Mouse (Mus musculus) heart, embryonic 14.5 days (tissue): ENCODE data around the gene Car5a. TPM values are rescaled to one million over a fixed set of nuclear protein-coding genes. Genes with fewer than 3 reads are reported as not detected.

Experiments
- ATAC-seq: fragments of 200-750 bp; cut with Nextera tagmentation; 2 replicates; pipeline ENCODE4 v1.8.0; 2017; ENCODE audit warnings: low read depth, moderate TSS enrichment; ENCODE audit not compliant: insufficient number of reproducible peaks, insufficient read depth, low FRiP score
- H3K27ac ChIP-seq, 2 experiments: fragments of 200-500 bp in 1 of 2; fragments of 300-500 bp in 1 of 2; sonication (generic) in 1 of 2; replicated peaks in 1 of 2; 2 replicates each; pipeline ENCODE4 v1.5.1; 2012 to 2014; ENCODE audit warnings: low read depth in 2 of 2, low read length in 2 of 2, control low read depth in 1 of 2, mild to moderate bottlenecking in 1 of 2, mixed read lengths in 1 of 2; ENCODE audit not compliant: control insufficient read depth in 1 of 2, insufficient read depth in 1 of 2
- H3K27me3 ChIP-seq: fragments of 300-500 bp; sonication (generic); 2 replicates; pipeline ENCODE4 v1.6.1; 2014; ENCODE audit warnings: mild to moderate bottlenecking, low read length, control low read depth; ENCODE audit not compliant: control insufficient read depth, insufficient read depth
- H3K36me3 ChIP-seq: fragments of 300-500 bp; sonication (generic); 2 replicates; pipeline ENCODE4 v1.6.1; 2014; ENCODE audit warnings: mild to moderate bottlenecking, control low read depth, low read length, mixed read lengths; ENCODE audit not compliant: control insufficient read depth, insufficient read depth
- H3K4me1 ChIP-seq, 2 experiments: fragments of 200-500 bp in 1 of 2; fragments of 300-500 bp in 1 of 2; sonication (generic) in 1 of 2; 2 replicates each; pipeline ENCODE4 v1.6.1; 2012 to 2014; ENCODE audit warnings: low read length in 2 of 2, control low read depth in 1 of 2, mixed read lengths in 1 of 2; ENCODE audit not compliant: control insufficient read depth in 2 of 2, insufficient read depth in 2 of 2
- H3K4me2 ChIP-seq: fragments of 300-500 bp; sonication (generic); 2 replicates; pipeline ENCODE4 v1.6.1; 2014; ENCODE audit warnings: mild to moderate bottlenecking, low read length
- H3K4me3 ChIP-seq, 2 experiments: fragments of 200-500 bp in 1 of 2; fragments of 300-500 bp in 1 of 2; sonication (generic) in 1 of 2; 2 replicates each; pipeline ENCODE4 v1.5.1; 2012 to 2014; ENCODE audit warnings: low read length in 2 of 2, mild to moderate bottlenecking in 2 of 2, control low read depth in 1 of 2, low read depth in 1 of 2, moderate library complexity in 1 of 2; ENCODE audit not compliant: control insufficient read depth in 1 of 2, insufficient read depth in 1 of 2
- H3K9ac ChIP-seq: fragments of 300-500 bp; sonication (generic); 2 replicates; pipeline ENCODE4 v1.6.1; 2014; ENCODE audit warnings: mild to moderate bottlenecking, low read length
- H3K9me3 ChIP-seq: fragments of 300-500 bp; sonication (generic); 2 replicates; pipeline ENCODE4 v1.6.1; 2016; ENCODE audit warnings: low read length, control low read depth; ENCODE audit not compliant: control insufficient read depth
- WGBS: fragments of 180-500 bp; shearing (Covaris S2); extraction: QIAGEN DNeasy Blood & Tissue Kit; methylation state at CpG from one replicate; pipeline ENCODE4 v1.1.7; 2014; 5-methylcytosine and 5-hydroxymethylcytosine counted together
- polyA plus RNA-seq: library from polyadenylated mRNA; unstranded; fragments of >200 nt; fragmentation: Nextera tagmentation; extraction: Ambion mirVana; gene quantifications from 2 replicates; pipeline ENCODE4 v1.2.1, GENCODE M21; 2014

Gene Car5a
- polyA plus RNA-seq, 1 experiment from 2014 or later = not detected

DNA sequence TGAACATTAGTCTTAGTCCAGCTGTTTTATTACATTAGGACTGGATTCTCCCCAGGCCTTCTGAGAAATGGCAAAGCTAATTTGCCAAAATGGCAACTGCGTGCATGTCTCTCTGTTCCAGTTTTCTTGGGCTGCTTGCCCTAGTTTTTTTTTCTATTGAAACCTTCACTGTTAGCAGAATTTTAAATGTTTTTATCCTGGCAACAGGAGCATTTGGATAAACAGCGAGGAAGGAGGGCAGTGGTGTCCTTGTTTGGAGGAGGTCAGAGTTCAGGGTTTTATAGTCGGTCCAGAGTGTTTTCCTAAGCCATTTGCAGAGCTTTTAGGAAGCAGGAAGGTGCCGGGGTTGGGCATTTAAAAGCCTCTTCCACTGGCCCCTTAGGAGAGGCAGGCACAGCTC, 23.3 kb upstream of the Car5a start:
- WGBS = 58% methylated on average over 4 of the region's 4 CpGs
- H3K4me3 ChIP-seq = no peak overlapping the region
- no peak for ATAC-seq
- peaks cover 37 to 52% of the 10 kb centered on the region in 2 experiments for H3K4me1 ChIP-seq
- H3K9me3 ChIP-seq = no peaks in the 10 kb centered on the region
- H3K4me2 ChIP-seq = no peak overlapping the region
- H3K27me3 ChIP-seq = no peaks in the 10 kb centered on the region
- no peak overlapping the region for H3K9ac ChIP-seq
- H3K36me3 ChIP-seq = no peaks in the 10 kb centered on the region
- no peak overlapping the region for H3K27ac ChIP-seq

DNA sequence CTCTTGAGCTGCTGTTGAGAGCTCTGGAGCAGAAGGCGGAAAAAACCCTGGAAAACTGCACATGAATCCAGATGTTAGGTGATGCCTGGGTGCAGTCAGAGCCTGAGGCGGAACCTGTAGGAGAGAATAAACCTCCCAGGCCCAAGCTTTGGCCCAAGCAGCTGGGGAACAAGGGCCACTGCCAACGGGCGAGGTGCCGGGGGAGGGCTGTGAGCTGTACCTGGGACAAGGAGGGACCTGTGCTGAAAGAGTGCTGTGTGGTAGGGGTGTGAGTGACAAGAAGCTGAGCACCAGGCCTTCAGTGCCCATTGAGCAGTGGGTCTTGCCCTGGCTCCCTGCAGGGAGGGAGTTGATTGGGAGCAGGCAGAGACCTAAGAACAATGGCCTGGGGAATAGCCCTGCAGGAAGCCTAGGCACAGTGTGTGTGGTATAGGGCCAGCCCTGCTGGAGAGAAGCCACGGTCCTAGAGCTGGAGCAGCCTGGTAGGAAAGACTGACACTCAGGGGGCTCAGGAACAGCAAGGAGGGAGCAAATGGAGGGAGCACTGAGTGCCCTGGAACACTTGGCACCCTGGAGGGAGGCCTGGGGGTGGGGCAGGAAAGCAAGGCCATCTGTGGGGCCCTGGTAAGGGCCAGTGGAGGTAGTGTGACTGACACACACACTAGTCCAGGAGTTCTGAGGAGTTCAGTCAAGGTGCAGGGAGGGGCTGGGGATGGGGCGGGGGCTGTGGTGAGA, 22.2 kb upstream of the Car5a start:
- peak; percentile 40; the same call in 1 of the 2 replicates for ATAC-seq
- Histone ChIP-seq H3K9ac (0 out of 2 replicates have a peak overlapping the region, but pooled peaks have one; percentile 21), H3K9me3 (no peaks in the 10 kb centered on the region), H3K27me3 (no peaks in the 10 kb centered on the region), H3K4me2 (no peak overlapping the region), H3K36me3 (no peaks in the 10 kb centered on the region), H3K27ac (no peak overlapping the region), H3K4me3 (no peak overlapping the region), H3K4me1 (peaks cover 37 to 52% of the 10 kb centered on the region in 2 experiments)
- 64% methylated on average over 7 of the region's 7 CpGs for WGBS

DNA sequence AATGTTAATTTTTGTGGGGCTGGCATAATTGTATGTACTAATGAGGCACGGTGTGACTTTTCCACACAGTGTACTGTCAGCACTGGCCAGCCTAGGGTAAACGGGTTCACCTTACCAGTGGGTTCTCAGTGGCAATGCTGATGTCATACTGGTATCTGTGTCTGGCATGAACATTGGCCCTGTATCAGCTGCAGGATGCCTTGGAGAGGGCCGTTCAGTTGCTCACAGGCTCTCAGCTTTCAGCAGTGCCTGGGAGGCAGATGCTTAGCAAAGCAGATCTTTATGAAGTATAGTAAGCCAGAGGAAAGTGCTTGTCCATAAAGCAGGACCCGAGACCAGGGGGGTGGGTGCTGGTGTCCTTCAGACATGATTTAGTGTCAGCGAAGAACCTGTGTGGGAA, 21.4 kb upstream of the Car5a start:
- WGBS = 53% methylated on average over 5 of the region's 5 CpGs
- Histone ChIP-seq H3K4me1 (peaks cover 37 to 52% of the 10 kb centered on the region in 2 experiments), H3K36me3 (no peaks in the 10 kb centered on the region), H3K4me3 (no peak overlapping the region), H3K27me3 (no peaks in the 10 kb centered on the region), H3K9ac (0 out of 2 replicates have a peak overlapping the region, but pooled peaks have one; percentile 1), H3K9me3 (no peaks in the 10 kb centered on the region), H3K27ac (peak overlapping the region in 1 of 2 experiments; percentile 28; a peak in 1 of 4 replicates), H3K4me2 (no peak overlapping the region)
- ATAC-seq = no peak

DNA sequence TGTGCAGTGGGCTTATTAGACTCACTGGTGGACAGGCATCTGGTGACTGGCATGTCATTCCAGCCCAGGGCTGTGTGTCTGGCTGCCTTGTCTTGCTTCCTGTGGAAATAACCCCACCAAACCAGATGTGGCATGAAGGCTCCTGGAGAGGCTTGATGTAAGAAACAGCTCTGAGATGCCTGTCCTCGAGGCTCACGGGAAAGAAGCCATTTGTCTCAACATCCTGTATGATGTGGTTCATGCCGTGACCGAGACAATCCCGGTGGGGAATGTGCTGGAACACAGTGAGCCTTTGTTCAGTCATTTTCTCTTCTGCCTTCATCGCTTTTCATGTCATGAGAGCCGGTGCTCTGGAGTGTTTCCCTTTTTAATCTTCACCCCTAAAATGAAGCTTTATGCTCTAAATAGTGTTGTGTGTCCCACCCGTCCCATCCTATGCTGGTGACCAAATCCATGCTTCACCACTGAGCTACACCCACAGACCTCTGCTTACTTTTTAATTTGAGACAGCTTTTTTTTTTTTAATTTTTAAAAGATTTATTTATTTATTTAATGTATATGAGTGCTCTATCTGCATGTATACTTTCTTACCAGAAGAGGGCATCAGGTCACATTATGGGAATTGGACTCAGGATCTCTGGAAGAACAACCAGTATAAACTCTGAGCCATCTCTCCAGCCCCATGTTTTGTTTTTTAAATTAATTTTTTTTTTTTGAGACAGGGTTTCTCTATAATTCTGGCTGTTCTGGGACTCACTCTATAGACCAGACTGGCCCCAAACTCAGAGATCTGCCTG, 20.2 kb upstream of the Car5a start:
- Histone ChIP-seq H3K9me3 (no peaks in the 10 kb centered on the region), H3K4me3 (no peak overlapping the region), H3K4me1 (peaks cover 33 to 49% of the 10 kb centered on the region in 2 experiments), H3K36me3 (no peaks in the 10 kb centered on the region), H3K27me3 (no peaks in the 10 kb centered on the region), H3K9ac (no peak overlapping the region), H3K4me2 (no peak overlapping the region), H3K27ac (peak overlapping the region; percentile 35 to 65)
- 71% methylated on average over 8 of the region's 8 CpGs for WGBS
- no peak for ATAC-seq

DNA sequence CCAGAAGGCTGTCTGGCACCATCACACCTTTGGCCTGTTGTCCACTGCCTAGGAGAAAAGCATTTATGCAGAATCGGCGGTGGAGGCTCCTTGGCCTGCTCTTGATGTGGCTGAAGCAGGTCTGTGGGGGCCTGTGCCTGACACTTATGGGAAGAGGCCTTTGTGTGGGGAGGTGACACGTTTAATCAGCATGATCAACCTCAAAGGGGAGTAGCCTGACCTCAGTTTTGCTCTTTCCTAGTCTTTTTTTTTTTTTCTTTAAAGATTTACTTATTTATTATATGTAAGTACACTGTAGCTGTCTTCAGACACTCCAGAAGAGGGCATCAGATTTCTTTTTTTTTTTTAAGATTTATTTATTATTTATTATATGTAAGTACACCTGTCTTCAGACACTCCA, 18.2 kb upstream of the Car5a start:
- no peaks in the 10 kb centered on the region for H3K36me3 ChIP-seq
- no peak overlapping the region for H3K27ac ChIP-seq
- H3K9ac ChIP-seq = no peak overlapping the region
- WGBS = 81% methylated on average over 3 of the region's 3 CpGs
- no peak for ATAC-seq
- no peak overlapping the region for H3K4me2 ChIP-seq
- H3K9me3 ChIP-seq = no peaks in the 10 kb centered on the region
- no peaks in the 10 kb centered on the region for H3K27me3 ChIP-seq
- peaks cover 29 to 38% of the 10 kb centered on the region in 2 experiments for H3K4me1 ChIP-seq
- no peak overlapping the region for H3K4me3 ChIP-seq

DNA sequence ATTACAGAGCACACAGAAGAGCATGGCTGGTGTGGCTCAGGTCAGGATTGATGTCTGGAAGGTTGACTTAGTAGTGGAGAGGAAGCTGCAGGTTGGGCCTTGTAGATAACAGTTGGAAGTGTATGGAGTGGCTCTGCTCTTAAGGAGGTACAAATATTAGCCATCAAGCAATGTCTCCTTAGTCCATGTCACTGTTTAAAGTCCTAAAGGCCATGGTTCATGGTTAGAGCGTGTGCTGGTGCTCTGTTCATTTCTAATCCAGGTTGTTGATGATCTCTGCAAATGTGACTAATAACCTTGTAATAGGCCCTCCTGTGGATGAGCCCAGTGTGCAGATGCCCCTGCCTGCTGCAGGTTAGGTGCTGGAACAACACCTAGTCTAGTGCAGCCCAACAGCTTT, 13.7 kb upstream of the Car5a start:
- WGBS = 96% methylated on average over 1 of the region's 1 CpGs
- Histone ChIP-seq H3K4me1 (peaks cover 8 to 28% of the 10 kb centered on the region in 2 experiments), H3K4me3 (no peak overlapping the region), H3K27ac (no peak overlapping the region), H3K4me2 (no peak overlapping the region), H3K27me3 (no peaks in the 10 kb centered on the region), H3K36me3 (peaks cover 26% of the 10 kb centered on the region), H3K9me3 (no peaks in the 10 kb centered on the region), H3K9ac (no peak overlapping the region)
- ATAC-seq = no peak

DNA sequence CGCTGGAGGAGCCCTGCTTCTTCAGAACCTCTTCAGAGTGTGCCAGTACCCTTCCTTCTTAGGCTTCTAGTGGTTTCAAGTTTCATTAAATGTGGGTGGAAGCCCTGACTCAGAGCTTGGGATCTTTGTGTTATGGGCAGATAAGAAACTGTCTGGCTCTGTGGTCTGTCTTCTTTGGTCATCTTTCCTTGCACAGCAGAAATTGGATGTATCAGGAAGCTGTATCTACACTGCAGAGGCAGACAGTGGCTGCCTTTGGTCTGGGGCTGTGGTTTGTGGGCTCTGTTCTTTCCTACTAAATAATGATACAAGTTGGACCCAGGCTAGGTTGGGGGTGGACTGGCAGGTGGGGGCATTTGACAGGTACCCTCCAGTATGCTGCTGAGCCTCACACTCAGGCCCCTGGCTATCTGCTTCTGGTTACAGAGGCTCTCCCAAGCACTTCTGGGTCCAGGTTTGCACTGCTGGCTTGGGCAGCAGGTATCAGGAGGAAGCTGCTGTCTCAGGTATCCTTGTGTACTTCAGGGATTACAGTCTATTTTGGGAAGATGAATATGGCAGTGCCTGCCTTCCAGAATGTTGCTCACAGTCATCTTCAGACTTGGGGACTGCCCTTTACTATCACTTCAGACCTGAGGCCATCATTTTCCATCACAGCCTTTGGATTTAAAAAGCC, 11.3 kb upstream of the Car5a start:
- H3K9ac ChIP-seq = peak overlapping the region; percentile 2; the same call in 1 of the 2 replicates
- WGBS = 40% methylated on average over 1 of the region's 1 CpGs
- no peak overlapping the region for H3K4me3 ChIP-seq
- no peak for ATAC-seq
- peaks cover 14 to 46% of the 10 kb centered on the region in 2 experiments for H3K4me1 ChIP-seq
- H3K9me3 ChIP-seq = no peaks in the 10 kb centered on the region
- H3K27me3 ChIP-seq = no peaks in the 10 kb centered on the region
- peak overlapping the region in 1 of 2 experiments; percentile 29; a peak in 1 of 4 replicates for H3K27ac ChIP-seq
- no peak overlapping the region for H3K4me2 ChIP-seq
- H3K36me3 ChIP-seq = peaks cover 32% of the 10 kb centered on the region
